Mouse (Mus musculus) cerebellum, adult 18-20 months (tissue): ENCODE results near the gene Edn2.

Experiments used
- DNase-seq, 2 experiments: peaks; one replicate each; pipeline ENCODE4 v3.0.0; 2021

Edn2 gene

GRCm38 (mm10) chr4:120158714-120159310, 2.2 kb upstream of the Edn2 start:
- no peak for DNase-seq

- DNase-seq, result no peak
These were observed 1.6 kb downstream of the Edn2 start for GRCm38 (mm10) chr4:120162586-120162985.

GRCm38 (mm10) chr4:120163242-120163641, 2.2 kb downstream of the Edn2 start:
- DNase-seq, result peak; percentile 85 to 87

- no peak for DNase-seq
These were observed 3.3 kb downstream of the Edn2 start for GRCm38 (mm10) chr4:120164316-120164715.

- DNase-seq, result no peak
These were observed 6.8 kb downstream of the Edn2 start for GRCm38 (mm10) chr4:120167778-120168177.

GRCm38 (mm10) chr4:120168346-120168745, 7.3 kb downstream of the Edn2 start:
- no peak for DNase-seq

GRCm38 (mm10) chr4:120170387-120170936, 9.5 kb downstream of the Edn2 start:
- no peak for DNase-seq

- no peak for DNase-seq
These were observed 11.2 kb downstream of the Edn2 start for GRCm38 (mm10) chr4:120172050-120172684.

- DNase-seq, result no peak
These were observed 18.1 kb downstream of the Edn2 start for GRCm38 (mm10) chr4:120179123-120179522.

GRCm38 (mm10) chr4:120180535-120180934, 19.5 kb downstream of the Edn2 start:
- DNase-seq, result no peak

GRCm38 (mm10) chr4:120184374-120184991, 23.5 kb downstream of the Edn2 start:
- DNase-seq, result no peak

GRCm38 (mm10) chr4:120186441-120186840, 25.4 kb downstream of the Edn2 start:
- no peak for DNase-seq

- DNase-seq, result no peak
These were observed 25.9 kb downstream of the Edn2 start for GRCm38 (mm10) chr4:120186934-120187333.

- DNase-seq, result peak in 1 of 2 experiments; percentile 22
These were observed 27.2 kb downstream of the Edn2 start for GRCm38 (mm10) chr4:120188204-120188603.

GRCm38 (mm10) chr4:120188651-120189161, 27.7 kb downstream of the Edn2 start:
- DNase-seq, result peak; percentile 88 to 94

GRCm38 (mm10) chr4:120189941-120190340, 28.9 kb downstream of the Edn2 start:
- peak; percentile 70 to 78 for DNase-seq

- DNase-seq, result no peak
These were observed 31.0 kb downstream of the Edn2 start for GRCm38 (mm10) chr4:120191987-120192386.

- no peak for DNase-seq
These were observed 33.0 kb downstream of the Edn2 start for GRCm38 (mm10) chr4:120194026-120194425.

GRCm38 (mm10) chr4:120194965-120195364, 34.0 kb downstream of the Edn2 start:
- DNase-seq, result no peak

- DNase-seq, result no peak
These were observed 38.3 kb downstream of the Edn2 start for GRCm38 (mm10) chr4:120199184-120199885.

GRCm38 (mm10) chr4:120200551-120201266, 39.7 kb downstream of the Edn2 start:
- no peak for DNase-seq

- DNase-seq, result no peak
These were observed 43.4 kb downstream of the Edn2 start for GRCm38 (mm10) chr4:120204357-120204942.
